Mouse (Mus musculus) cerebellum, postnatal 4 days (tissue): Measurements from ENCODE around the gene Polg2.
"Not testable (repeated sequence)": the region's sequence is repeated elsewhere in the genome, so short reads cannot be mapped to it uniquely, and the experiment has no call there.

Experiments
- DNase-seq, 2 experiments: peaks; one replicate each; pipeline ENCODE4 v3.0.0; 2022; ENCODE audit warnings: low spot score in 2 of 2, mixed read lengths in 1 of 2

The Polg2 gene

DNA sequence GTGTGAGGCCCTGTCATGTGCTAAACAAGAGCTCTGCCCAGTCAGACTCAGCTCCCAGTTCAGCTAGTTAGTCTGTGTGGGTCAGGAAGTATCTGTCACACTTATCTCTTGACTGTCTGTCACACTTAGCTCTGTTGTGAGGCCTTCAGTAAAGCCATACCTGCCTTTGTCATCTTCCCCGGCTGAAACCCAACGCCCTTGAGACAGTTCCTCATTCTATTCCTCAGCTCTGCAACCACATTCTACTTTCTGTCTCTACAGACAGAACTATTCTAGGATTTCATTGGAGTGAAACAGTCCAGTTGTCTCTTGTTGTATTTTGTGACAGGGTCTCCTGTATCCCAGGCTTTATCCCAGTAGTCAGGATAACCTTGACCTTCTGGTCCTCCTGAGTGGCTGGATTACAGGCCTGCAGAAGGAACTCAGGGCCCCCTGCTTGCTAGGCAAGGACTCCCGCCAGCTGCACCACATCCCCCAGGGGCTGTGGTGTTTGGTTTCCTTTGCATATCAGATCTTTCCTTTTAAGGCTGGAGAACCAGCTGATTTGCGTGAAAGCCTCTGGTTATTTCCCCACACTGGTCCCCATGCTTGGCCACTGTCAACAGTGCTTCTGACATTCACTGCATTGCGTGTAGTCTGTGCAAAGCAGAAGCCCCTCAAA, 17.1 kb downstream of the Polg2 start:
- DNase-seq: no peak

GRCm38 (mm10) chr11:106760511-106760910, 18.8 kb downstream of the Polg2 start:
- no peak for DNase-seq

DNA sequence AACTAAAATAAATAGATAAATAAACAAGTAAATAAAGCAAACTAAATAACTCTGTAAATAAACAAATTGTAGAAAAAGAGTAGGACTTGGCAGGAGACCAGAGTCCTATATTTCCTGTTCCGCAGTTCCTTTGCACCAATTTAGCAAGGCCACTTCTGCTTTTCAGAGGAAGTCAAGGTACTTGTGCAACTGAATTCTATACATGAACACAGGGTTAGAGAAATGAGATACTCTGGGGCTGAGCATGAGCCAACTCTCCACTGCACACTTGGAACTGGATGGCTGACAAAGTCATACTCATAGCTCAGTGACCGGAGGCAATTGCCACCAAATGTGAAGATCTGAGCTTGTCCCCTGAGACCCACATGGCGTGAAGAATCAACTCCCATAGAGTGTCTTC, 20.3 kb downstream of the Polg2 start:
- no peak for DNase-seq

DNA sequence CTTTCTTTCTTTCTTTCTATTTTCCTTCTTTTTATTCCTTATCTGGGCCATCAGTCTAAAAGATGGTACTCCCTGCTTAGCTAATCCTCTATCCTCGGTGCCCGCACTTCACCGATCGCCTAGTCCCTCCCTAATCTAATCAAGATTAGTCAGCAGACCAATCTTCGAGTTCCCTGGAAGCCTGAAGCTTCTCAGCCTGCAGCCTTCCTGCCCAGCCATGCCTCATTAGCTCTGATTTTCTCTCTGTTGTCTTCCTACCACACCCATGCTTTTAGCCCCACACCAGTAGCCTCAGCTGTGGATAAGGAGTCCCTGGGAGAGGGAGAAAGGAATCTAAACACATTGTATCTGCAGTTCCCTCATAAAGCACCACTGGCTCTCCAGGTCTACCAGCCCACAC, 23.8 kb downstream of the Polg2 start:
- DNase-seq: no peak

GRCm38 (mm10) chr11:106753314-106753713, 26.0 kb downstream of the Polg2 start:
- no peak for DNase-seq

GRCm38 (mm10) chr11:106752103-106752502, 27.2 kb downstream of the Polg2 start:
- no peak for DNase-seq

DNA sequence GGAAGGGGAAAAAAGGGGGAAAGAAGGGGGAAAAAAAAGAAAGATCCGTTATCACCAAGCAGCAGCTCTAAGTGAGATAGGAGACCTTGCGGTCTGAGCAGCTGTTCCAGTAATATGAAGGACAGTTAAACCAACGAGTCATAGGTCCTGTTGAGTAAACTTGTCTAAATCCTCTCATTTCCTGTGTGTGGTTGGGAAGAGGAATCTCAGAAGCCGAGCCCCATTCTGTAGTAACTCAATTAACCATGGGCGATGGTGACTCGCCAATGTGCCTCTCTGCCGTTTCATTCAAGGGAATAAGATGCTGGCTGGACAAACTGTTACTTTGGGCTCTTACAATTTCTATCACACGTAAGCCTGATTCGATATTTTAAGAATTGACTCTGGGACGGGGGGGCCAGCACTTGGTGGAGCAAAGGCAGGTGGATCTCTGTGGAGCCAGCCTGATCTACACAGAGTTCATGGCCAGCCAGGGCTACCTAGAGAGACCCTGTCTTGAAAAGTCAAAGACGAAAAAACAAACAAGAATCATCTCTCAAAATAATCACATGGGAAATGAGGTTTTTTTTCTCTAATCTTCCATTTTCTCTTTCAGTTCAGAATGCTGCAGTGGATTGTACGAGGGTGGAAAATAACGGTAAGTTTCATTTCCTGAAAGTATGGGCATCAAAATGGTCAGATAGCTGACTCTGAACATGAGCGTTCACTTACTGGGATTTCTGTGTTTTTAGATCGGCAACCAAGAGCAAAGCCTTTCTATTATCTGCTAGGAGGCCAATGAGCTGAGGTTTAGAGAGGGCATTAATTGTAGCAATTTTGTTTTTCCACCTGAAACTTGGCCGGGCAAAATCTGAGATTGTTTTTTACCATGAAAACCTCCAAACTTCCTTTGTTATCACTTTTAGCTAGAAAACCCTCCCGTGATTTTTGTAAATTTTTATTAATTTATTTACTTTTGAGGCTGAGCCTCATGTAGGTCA, 28.0 kb downstream of the Polg2 start, which contains the start of gene Milr1:
Milr1 (plus strand) TSS at position 188 of the 980 bp plus-strand sequence.
- no peak for DNase-seq

DNA sequence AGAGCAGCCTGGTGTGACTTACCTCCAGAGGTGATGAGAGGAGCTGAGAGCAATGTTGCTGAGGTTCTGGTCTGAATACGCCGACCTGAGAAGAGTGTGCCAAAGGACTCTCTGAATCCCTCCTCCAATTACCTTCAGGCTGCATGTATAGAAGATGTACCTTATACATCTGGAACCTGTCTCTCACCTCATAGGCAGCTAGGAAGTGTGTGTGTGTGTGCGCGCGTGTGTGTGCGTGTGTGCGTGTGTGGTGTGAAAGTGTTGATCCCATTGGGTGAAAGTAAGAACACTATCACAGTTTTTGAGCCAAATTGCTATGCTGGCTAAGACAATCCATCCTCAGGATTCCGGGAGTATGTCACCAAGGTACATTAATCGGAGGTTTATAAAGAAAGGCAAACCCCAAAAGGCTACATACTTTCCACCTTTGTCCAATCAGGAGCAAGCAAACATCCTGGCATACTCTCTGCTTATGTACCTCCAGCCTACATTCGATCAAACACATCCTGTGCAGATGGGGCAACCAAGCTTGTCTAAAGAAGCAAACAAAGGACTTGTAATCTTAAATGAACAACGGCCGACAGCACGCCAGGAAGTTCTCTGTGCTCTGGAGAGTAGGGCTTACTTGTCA, 29.1 kb downstream of the Polg2 start, which contains the start of gene Pecam1:
Pecam1 (minus strand) TSS at position 508 of the 631 bp plus-strand sequence.
- no peak for DNase-seq

DNA sequence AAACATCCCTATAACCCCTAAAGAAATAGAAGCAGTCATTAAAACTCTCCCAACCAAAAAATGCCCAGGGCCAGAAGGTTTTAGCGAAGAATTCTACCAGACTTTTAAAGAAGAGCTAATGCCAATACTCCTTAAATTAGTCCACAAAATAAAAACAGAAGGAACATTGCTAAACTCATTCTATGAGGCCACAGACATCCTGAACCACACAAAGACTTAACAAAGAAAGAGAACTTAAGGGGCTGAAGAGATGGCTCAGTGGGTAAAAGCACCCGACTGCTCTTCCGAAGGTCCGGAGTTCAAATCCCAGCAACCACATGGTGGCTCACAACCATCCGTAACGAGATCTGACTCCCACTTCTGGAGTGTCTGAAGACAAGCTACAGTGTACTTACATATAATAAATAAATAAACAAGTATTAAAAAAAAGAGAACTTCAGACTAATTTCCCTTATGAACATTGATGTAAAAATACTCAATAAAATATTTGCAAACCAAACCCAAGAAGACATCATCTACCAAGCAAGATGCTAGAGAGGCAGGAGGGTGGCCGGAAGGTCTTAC, 29.7 kb downstream of the Polg2 start:
- not testable (repeated sequence) for DNase-seq

DNA sequence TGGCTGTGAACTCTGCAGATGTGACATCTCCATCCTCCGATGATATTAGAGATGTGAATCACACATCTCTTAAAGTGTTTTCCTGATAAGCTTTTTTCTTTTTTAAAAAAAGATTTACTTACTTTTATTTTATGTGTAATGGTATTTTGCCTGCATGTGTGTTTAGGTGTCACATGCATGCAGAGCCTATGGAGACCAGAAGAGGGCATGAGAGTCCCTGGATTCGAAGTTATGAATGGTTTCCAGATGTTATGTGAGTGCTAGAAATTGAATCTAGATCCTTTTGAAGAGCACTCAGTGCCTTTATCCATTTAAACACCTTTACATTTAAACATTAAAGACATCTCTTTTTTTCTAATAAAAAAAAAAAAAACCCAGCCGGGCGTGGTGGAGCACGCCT, 34.4 kb downstream of the Polg2 start:
- no peak for DNase-seq

DNA sequence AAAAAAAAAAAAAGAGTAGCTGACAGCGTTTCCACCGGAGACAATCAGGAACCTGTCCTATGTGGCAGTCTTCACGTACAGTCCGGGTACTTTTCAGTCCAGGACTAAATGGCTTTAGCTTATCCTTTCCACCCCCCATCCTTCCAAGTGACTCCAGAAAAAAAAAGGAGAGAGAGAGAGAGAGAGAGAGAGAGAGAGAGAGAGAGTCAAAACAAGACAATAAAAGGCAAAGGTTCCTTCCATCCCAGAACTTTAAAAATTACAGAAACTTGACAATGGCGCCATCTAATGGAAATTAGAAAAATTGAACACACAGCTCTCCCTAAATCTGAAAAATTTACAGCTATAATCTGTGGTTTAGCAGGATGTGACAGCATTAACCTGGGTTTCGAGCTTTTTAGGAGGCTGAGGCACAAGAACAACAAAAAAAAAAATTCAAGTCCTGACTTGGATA, 36.9 kb downstream of the Polg2 start:
- DNase-seq: no peak

DNA sequence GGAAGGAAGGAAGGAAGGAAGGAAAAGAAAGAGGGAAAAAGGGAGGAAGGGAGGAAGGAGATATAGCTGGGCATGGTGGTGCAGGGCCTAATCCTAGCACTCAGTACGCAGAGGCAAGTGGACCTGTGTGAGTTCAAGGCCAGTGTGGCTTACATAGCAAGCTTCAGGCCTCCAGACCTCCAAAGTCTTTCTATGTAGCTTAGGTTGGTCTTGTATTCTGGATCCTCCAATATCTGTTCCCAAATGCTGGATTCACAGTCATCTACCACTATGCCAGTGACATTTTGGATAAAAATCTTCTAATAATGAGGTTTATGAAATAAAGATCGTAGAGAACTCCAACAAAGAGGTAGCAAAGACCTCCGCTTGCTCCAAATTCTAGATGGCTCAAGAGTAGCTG, 37.5 kb downstream of the Polg2 start:
- DNase-seq: no peak

DNA sequence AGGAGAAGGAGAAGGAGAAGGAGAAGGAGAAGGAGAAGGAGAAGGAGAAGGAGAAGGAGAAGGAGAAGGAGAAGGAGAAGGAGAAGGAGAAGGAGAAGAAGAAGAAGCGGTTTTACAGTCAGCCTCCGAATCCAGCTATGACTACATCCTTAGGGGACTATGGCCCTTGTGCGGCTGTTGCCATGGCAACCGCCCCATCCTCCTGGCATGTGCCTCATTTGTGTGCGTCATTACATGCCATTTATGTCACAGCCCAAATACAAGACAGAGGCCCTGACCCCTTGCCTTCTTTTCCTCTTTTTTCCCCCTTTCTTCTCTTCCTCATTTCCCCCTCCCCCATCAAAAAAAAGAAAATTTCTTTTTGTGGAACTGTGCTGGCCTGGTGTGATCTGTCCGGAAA, 38.1 kb downstream of the Polg2 start:
- DNase-seq: peak in 1 of 2 experiments; percentile 42

DNA sequence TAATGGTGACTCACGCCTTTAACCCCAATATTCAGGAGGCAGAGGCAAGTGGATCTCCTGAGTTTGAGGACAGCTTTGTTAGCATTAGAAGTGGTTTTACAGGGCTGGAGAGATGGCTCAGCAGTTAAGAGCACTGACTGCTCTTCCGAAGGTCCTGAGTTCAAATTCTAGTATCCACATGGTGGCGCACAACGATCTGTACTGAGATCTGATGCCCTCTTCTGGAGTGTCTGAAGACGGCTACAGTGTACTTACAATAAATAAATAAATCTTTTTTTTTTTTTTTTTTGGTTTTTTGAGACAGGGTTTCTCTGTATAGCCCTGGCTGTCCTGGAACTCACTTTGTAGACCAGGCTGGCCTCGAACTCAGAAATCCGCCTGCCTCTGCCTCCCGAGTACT, 38.6 kb downstream of the Polg2 start:
- not testable (repeated sequence) for DNase-seq

- DNase-seq: no peak
Observed at GRCm38 (mm10) chr11:106739116-106739515, 40.2 kb downstream of the Polg2 start.

- DNase-seq: peak in 1 of 2 experiments; percentile 9
Observed at GRCm38 (mm10) chr11:106737178-106737621, 42.1 kb downstream of the Polg2 start.

GRCm38 (mm10) chr11:106736614-106737013, 42.7 kb downstream of the Polg2 start:
- no peak for DNase-seq

GRCm38 (mm10) chr11:106730714-106731113, 48.6 kb downstream of the Polg2 start:
- no peak for DNase-seq

DNA sequence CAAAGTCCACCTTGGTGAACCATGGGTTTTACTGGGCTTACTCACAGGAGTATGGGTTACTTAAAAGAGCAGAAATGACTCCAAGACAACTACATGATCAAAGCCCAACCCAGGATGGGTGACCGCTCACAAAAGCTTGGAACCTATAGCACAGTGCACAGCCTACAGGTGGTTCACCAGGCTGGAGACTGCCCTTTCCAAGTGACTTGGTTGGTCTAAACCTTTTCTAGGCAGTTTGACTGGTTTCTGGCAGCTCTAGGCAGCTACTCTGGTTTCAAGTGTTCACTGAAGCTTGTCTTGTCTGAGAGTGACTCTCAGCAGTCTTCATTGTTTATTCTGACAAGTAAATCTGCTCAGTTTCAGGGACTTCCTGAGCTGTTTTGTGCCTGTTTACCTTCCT, 49.7 kb downstream of the Polg2 start:
- DNase-seq: no peak

- no peak for DNase-seq
Observed at GRCm38 (mm10) chr11:106728402-106729366, 50.7 kb downstream of the Polg2 start.
